Mouse (Mus musculus): Measurements from ENCODE around the gene Qsox1.
A peak's percentile ranks its signal among the peaks of the same experiment; 100 is the strongest.

Gene Qsox1

GRCm38 (mm10) chr1:155812581-155813499 is at the start of gene Qsox1:
TSS of gene Qsox1 (minus strand) at chr1:155812889.
- DNase-seq (ENCODE audit: low read depth, low spot score), result peak; percentile 92

- no peak for DNase-seq (ENCODE audit: low read depth, low spot score)
These were observed 42.4 kb upstream of the Qsox1 start for GRCm38 (mm10) chr1:155854926-155855702.

GRCm38 (mm10) chr1:155853009-155853408 is 40.3 kb upstream of the Qsox1 start:
- no peak for DNase-seq (ENCODE audit: low read depth, low spot score)

GRCm38 (mm10) chr1:155844235-155844634 is 31.5 kb upstream of the Qsox1 start:
- DNase-seq (ENCODE audit: low read depth, low spot score), result no peak

- DNase-seq (ENCODE audit: low read depth, low spot score), result peak; percentile 34
These were observed 30.8 kb upstream of the Qsox1 start for GRCm38 (mm10) chr1:155843538-155843937.

- DNase-seq (ENCODE audit: low read depth, low spot score), result no peak
These were observed 23.0 kb upstream of the Qsox1 start for GRCm38 (mm10) chr1:155835667-155836066.

GRCm38 (mm10) chr1:155833610-155834009 is 20.9 kb upstream of the Qsox1 start:
- no peak for DNase-seq (ENCODE audit: low read depth, low spot score)

GRCm38 (mm10) chr1:155831958-155832357 is 19.3 kb upstream of the Qsox1 start:
- no peak for DNase-seq (ENCODE audit: low read depth, low spot score)

GRCm38 (mm10) chr1:155830861-155831260 is 18.2 kb upstream of the Qsox1 start:
- no peak for DNase-seq (ENCODE audit: low read depth, low spot score)

- no peak for DNase-seq (ENCODE audit: low read depth, low spot score)
These were observed 15.1 kb upstream of the Qsox1 start for GRCm38 (mm10) chr1:155827703-155828295.

GRCm38 (mm10) chr1:155826803-155827395 is 14.2 kb upstream of the Qsox1 start:
- no peak for DNase-seq (ENCODE audit: low read depth, low spot score)

- no peak for DNase-seq (ENCODE audit: low read depth, low spot score)
These were observed 13.4 kb upstream of the Qsox1 start for GRCm38 (mm10) chr1:155825940-155826716.

GRCm38 (mm10) chr1:155820646-155821045 is 8.0 kb upstream of the Qsox1 start:
- DNase-seq (ENCODE audit: low read depth, low spot score), result no peak

- no peak for DNase-seq (ENCODE audit: low read depth, low spot score)
These were observed 3.5 kb upstream of the Qsox1 start for GRCm38 (mm10) chr1:155816167-155816566.

GRCm38 (mm10) chr1:155811995-155812580 is 601 bp downstream of the Qsox1 start:
- DNase-seq (ENCODE audit: low read depth, low spot score), result no peak

- no peak for DNase-seq (ENCODE audit: low read depth, low spot score)
These were observed 2.1 kb downstream of the Qsox1 start for GRCm38 (mm10) chr1:155810616-155811015.

- DNase-seq (ENCODE audit: low read depth, low spot score), result no peak
These were observed 2.8 kb downstream of the Qsox1 start for GRCm38 (mm10) chr1:155809706-155810442.

- DNase-seq (ENCODE audit: low read depth, low spot score), result no peak
These were observed 4.4 kb downstream of the Qsox1 start for GRCm38 (mm10) chr1:155808261-155808660.

- no peak for DNase-seq (ENCODE audit: low read depth, low spot score)
These were observed 7.1 kb downstream of the Qsox1 start for GRCm38 (mm10) chr1:155805607-155806006.
